Mouse (Mus musculus): Measurements from ENCODE around the gene Gm29666.
"Not testable (repeated sequence)": the region's sequence is repeated elsewhere in the genome, so short reads cannot be mapped to it uniquely, and the experiment has no call there.

The Gm29666 gene

DNA sequence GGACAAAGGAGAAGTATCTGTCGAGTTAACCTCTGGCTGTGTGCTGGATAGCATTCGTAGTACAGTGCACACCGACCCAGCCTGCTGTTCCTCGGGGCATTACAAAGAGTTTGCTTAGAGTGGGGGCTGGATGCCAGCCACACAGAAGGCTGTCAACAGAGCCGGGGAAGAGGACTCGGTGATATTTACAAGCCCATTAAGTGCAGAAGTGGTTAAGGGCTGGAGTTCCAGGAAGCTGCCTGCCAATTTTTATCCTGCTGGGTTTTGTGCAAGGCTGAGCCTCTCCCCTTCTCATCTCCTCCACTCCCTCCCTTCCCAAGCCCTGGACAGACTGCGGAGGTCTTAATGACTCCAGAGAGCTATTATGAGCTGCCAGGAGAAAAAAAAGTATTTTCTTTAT lies 21.8 kb downstream of the Gm29666 start:
- no peak for DNase-seq

DNA sequence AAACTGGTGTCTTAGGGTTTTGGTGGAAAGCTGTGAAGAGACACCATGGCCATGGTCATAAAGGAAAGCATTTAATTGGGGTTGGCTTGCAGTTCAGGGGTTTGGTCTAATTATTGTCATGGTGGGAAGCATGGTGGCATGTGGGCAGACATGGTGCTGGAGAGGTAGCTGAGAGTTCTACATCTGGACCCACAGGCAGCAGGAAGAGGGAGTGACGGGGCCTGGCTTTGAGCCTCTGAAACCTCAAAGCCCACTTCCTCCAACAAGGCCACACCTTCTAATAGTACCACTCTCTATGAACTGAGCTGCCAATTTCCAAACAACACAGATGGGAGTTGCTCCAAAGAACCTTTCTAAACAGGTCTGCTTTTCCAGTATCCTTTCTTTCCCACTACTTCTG lies 23.2 kb downstream of the Gm29666 start:
- no peak for DNase-seq

DNA sequence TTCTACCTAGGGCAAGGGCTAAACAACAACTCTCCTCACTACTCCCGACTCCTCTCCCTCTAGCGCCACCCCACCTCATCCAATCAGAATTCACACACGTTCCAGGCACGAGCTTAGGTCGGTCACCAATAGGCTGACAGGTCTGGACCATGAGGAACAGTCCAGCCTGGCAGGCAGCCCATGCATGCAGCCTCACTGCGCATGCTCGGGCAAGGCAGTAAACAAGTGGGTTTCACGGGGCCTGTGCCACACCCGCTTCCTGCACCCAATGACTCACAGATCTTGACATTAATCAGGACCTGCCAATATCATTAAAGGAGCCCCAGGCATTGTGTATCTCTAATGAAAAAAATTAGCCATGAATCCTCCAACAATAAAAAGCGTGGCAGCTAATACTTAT lies 23.6 kb downstream of the Gm29666 start:
- DNase-seq, result not testable (repeated sequence)

DNA sequence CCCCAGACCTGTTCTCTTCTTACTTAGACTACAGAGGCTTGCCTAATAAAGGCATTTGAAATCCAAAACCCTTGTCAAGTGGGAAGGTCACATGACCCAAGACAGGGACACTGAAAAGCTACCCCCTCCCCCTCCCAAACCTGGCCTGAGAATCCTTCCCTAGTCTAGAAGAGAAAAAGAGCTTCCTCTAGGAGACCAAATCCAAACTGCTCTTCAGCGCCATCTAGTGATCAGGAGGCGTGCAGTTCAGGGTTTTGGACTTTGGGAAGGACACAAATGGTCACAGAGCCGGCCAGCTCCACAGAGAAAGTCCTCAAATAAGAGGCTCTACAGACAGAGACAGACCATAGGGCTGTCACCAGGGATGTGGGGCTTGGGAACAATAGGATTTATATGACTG lies 28.2 kb downstream of the Gm29666 start:
- DNase-seq, result peak; percentile 32

DNA sequence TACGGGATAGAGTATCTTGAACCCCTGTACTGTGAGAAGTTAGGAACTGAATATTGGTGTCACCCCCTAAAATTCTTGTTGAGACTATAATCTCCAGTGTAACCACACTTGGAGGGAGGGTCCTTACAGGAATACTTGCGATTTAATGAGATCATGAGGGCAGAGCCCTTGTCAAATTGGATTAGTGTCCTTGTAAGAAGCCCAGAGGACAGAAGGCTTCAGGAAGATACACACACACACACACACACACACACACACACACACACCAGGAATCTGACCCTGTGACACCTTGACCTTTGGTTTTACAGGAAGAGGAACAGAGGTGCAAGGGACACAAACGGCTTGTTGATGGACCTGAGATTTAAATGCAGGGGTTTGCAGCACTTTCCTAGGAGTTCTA lies 28.6 kb downstream of the Gm29666 start:
- DNase-seq, result no peak

DNA sequence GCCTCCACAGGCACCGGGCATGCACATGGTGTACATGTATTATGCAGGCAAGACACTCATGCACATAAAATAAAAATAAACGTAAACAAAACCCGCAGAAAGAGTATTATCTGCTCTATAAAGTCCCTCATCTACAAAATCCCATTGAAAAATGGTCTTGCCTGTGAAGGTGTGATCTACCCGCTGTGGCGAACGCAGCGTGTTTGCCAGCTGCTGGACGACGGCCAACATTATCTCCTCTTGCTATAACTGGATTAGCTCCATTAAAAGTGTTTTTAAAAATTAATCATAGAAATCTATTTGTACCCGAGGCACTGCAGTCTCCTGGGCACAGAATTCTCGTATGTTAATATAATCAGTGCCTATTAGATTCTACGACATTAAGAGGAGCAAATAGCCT lies 31.8 kb downstream of the Gm29666 start:
- no peak for DNase-seq

DNA sequence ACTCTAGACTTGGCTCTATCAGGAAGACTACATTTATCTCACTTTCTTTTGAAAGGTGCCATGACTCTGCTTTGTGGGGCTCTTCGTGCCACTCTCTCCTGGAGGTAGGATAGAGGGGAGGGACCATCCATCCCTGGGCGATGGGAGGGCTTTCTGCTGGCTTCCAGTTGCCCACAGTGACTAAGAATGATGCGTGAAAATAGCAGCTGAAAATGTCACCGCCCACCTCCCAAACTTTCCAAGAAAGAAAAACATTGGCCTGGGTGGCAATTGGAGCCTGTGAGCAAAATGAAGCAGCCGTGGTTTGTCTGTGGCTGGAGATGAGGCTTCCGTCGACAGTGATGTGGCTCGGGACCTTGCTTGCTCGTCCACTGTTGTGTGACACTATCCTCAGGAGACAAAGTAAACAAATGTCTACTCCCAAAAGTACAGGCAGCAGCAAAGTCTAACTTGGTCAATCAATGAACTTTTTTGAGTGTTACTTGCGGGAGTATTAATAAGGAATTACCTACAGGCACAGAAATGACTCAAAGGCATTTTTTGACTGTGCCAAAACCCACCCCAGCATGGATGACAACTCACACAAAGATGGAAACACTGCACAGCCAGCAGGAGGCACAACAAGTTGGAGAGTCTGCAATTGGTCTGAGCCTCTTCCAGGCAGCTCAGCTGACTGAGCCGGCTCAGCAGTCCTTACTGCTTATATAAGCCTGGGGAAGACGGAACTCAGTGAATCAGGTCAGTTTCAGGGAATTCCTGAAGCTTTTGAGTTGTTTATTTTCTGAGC lies 42.6 kb downstream of the Gm29666 start:
- DNase-seq, result no peak

DNA sequence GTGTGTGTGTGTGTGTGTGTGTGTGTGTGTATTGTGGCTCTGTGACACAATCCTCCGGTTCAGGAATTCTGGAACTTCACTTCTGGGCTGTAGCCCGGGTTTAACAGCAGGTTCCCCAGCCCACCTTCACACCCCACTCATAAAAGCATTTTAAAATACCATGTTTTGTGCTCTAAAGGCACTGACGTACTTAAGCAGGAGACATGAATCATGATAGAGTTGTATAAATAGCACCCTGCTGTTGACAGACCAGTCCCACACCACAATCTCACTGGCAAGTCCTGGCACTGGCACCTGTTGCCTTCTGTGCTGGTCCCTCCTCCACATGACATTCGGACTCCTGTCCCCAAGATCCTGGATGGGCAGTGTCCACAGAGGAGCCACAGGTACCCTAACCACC lies 46.0 kb downstream of the Gm29666 start:
- no peak for DNase-seq

DNA sequence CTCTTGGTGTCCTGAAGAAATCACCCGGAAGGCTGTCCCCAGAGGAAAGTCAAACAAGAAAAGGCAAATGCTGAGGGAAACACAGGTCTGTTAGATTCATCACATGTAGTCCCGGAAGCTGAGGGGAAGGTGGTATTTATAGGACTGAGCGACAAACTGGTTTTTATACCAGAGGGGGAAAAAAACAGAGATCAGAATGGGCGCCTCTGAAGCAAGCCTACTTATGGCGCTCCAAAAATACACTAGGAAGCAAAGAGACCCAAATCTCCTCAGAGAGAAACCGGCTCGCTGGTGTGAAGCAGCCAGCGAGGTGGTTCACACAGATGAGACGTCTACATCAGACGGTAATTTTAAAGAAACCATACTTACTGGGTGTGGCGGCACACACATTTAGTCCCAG lies 46.8 kb downstream of the Gm29666 start:
- no peak for DNase-seq

DNA sequence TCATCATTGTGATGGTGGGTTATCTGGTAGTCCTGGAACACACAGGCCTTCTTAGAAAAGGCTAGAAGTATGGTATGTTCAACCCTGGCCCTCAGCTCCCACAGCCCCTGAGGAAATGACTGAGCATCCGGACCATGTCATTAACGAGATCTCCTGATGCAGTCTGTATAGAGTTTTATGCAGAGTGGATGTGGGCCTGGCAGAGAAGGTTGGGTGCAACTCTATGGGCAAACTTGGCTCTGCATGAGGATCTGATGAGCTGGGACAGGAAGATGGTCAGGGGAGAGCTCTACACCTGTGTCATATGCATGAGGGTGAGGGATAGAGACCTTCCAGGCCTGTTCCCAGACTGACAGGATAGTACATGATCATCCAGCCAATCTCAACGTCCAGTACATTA lies 48.0 kb downstream of the Gm29666 start:
- no peak for DNase-seq

DNA sequence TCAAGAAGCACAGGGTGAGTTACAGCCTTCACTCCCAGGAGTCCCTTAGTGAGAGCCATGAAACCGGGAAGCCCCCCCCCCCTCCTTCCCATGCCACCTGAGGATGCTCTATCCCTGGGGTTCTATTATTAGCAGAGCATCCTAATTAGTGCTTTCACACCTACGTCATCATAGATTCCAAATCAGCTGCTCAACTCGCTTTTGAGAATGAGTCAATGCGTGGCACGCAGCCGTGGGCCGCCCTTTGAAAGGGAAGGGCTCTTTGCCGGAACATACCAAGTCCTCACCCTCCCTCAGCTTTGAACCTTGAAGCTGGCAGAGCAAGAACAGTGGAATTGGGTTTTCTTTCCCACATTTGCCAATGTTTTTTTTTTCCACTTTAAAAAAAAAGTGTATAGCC lies 57.9 kb downstream of the Gm29666 start:
- no peak for DNase-seq
